Mouse (Mus musculus): ENCODE measurements at regions not wholly inside any gene's neighbourhood (a gene's known extent, or its start where the extent isn't known, plus 50 kb on each side); places are given as distances from the start of the nearest gene placed in this dataset.
"Not testable (repeated sequence)": the region's sequence is repeated elsewhere in the genome, so short reads cannot be mapped to it uniquely, and the experiment has no call there.

DNA sequence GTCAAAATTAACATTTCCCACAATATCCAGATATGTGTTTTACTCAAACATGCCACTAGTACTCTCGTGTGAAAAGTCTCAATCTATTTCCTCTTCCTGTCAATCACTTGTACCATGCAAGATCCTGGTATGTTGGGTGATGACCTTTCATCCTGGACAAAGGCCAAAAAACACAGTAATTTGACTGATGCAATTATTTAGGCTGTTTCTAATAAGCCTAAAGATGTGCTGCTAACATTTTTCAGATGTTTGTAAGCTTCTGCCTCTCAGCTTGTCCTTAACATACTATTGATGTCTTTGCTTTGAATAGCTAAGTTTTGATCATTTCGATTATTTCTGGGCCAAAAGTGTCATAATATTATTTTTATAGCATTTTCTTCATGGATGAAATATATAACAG is 418.4 kb upstream of the Arrdc4 start:
- DNase-seq (ENCODE audit: low spot score) = no peak

DNA sequence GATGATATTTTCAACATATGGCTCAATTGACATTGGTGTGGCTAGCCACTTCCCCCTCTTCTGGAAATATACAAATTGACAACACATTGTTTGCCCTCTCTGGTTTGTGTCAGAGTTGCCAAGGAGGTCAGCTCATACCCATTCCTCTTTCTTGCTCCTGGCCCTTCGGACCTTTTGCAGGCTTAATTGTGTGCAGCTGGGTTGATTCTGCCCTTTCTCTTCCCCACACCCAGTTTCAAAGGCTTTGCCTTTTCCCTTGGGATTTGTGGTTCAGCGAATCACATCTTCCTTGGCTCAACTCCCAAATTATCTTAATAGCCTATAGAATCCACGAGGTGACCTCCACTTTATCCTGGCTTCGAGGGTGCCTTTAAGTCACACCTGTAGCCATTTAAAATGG is 412.9 kb upstream of the Arrdc4 start:
- DNase-seq (ENCODE audit: low spot score) = no peak

DNA sequence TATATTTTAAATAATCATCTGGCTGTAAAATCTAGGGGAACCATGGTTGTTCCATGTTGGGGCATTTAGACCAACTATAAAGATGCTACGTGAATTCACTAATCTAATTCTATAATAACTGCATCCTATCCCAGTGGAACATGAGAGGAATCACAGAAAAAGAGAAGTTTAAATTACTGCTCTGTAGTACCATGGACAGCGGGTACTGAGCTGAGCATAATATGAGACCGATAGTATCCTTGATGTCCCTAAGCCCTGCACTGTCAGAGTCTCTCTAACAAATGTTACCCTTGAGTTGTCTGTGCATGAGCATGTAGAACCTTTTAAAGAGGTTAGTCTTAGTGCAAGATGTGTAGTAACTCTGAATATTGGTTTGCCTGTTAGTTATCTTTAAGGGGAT is 393.3 kb upstream of the Arrdc4 start:
- no peak for DNase-seq (ENCODE audit: low spot score)

GRCm38 (mm10) chr7:69133441-69133840 is 384.4 kb upstream of the Arrdc4 start:
- DNase-seq (ENCODE audit: low spot score) = no peak

DNA sequence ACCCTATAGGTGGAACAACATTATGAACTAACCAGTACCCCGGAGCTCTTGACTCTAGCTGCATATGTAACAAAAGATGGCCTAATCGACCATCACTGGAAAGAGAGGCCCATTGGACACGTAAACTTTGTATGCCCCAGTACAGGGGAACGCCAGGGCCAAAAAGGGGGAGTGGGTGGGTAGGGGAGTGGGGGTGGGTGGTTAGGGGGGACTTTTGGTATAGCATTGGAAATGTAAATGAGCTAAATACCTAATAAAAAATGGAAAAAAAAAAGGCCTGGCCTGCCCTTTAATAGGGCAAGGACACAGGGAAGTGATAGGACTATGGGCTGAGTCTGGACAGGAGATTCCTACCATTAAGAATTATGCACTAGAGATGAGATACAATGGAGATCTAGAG is 352.7 kb upstream of the Arrdc4 start:
- DNase-seq (ENCODE audit: low spot score) = not testable (repeated sequence)

- DNase-seq (ENCODE audit: low spot score) = no peak
These were observed 348.6 kb upstream of the Arrdc4 start for GRCm38 (mm10) chr7:69097587-69098095.

DNA sequence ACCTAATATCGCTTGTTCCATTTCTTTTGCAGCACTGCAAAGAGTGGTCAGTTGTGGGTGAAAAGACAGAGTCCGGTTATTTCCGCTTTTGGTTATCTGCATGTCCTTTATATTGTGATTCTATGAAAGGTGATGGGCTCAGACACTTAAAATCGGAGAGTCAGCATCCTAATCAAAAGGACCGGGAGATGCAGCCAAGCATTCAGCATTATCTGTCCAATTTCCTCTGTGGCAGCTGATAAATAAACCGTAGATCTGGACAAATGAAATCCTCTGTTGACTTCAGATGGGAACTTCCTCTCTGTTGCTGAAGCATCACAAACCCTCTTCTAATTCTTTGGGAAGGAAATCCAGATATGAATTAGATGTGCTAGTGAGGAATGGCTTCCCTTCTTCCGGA is 325.7 kb upstream of the Arrdc4 start:
- no peak for DNase-seq (ENCODE audit: low spot score)

DNA sequence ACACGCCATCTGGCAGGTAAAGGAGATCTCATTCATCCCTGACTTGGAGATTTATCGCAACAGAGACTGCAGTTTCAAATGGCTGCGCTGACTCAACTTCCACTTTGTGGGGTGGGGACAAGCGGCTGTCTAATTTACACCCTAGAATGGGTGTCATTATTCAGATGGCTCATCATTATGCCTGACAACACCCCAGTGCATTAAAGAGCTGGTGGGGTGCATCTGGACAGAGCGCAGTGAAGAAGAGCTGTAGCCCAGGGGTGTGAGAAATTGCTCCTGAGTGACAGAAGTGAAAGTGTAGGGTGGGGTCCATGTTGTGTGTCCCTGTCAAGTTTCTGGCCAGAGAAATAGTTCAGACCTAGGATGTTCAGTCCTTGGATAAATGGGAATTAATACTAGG is 314.0 kb upstream of the Arrdc4 start:
- DNase-seq (ENCODE audit: low spot score) = no peak

DNA sequence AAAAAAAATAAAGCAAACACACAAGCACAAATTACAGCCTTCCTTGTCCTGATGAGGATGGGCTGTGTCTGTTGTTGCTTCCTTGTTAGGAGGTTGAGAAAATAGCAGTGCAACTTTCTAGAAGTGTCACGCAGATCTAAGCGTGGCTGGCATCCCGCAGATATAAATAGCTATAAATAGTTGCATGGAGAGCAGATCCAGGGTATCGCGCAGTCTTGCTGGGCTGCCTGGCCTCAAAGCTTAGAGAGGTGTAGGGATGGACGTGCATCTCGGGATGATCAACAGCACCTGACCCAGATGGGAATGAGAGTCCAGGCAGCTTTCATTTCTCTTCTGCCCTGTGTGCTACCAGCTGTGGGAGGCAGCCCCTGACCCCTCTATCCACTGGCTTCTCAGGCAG is 313.5 kb upstream of the Arrdc4 start:
- no peak for DNase-seq (ENCODE audit: low spot score)

DNA sequence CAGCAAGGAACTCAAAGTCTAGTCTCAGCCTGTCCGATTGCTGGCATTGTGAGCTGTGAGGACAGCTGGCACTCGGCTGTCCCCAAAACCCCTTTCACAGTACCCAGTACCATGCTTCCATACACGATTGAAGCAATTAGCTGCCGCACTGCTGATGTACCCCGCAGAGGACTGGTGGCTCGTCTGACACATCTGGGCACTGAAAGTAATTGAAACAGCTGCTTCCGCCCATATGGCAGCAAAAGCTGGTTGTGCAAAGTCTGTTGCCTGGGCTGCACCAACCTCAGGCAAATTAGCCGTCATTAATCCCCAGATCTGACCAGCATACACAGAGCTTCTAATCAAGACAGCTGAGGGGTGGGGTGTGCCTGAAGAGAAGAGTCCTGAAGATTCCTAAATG is 313.1 kb upstream of the Arrdc4 start:
- no peak for DNase-seq (ENCODE audit: low spot score)

DNA sequence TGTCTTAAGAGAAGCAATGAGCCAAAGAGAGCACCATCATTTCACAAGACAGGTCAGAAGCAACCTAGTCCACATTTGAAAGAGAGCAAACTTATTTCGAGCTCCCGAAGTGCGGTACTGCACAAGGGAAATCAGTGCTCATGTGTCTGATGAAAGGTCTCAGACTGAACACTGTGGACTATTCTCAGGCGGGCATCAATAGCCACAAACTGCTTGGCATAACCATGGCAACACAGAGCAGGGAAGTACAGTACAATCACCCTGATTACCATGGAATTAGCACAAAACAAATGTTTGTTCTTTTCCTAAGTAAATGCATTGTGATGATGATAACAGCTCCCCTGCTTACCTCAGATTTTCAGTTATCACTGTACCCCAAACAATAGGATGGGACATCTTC is 312.2 kb upstream of the Arrdc4 start:
- no peak for DNase-seq (ENCODE audit: low spot score)

DNA sequence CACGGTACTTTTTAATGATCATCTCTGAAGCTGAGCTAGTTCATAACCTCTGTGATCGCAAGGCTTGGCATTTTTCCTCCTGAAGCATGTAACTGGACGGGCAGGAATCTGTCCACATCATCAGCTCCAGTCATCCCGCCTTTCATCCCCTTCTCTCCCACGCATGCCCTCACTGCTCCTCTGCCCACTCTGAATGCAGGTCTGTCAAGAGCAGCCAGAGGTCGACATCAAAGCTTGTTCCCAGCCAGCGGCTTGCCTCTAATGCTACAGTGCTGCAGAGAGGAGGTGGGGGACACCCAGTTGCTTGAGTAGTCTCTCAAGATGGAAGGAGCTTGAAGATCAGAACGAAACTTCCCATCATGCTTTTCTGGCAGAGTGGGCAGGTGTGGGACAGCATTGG is 267.5 kb upstream of the Arrdc4 start:
- DNase-seq (ENCODE audit: low spot score) = no peak

DNA sequence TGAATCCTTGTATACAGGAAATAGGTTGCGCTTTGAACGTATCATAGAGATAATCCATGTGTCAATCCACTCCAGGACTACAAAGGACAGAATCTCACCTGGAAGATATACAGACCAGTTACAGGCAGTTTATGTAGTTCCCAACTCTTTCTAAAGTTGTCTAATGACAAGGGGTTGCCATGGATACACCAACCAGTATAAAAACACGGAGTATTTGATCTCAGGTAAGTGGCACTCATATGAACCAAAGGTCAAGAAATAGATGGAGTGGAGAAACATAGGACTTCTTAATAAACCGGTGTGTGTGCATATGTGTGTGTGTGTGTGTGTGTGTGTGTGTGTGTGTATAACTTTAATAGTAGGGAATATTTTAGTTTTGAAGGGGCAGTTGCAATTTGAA is 266.0 kb upstream of the Arrdc4 start:
- no peak for DNase-seq (ENCODE audit: low spot score)

DNA sequence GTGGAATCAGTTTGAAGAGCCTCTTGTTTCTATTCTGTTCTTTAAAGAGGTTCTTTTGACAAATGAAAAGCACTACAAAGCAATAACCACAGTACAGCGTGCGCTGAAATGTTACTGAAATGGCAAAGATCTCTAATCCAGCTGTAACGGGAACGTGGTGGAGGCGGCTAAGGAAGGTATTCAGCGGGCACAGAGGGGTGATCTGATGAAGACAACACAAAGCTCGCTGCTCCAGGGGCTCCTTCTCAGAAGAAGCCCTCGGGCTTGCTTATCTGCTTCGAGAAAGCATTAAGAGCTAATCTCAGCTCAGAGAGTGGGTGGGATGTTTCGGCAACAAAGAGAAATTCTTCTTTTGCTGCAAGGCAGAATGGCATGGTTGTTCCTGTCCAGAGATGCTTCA is 258.2 kb upstream of the Arrdc4 start:
- DNase-seq (ENCODE audit: low spot score) = no peak

GRCm38 (mm10) chr7:68988061-68988460 is 239.0 kb upstream of the Arrdc4 start:
- no peak for DNase-seq (ENCODE audit: low spot score)

GRCm38 (mm10) chr7:68983937-68984336 is 234.9 kb upstream of the Arrdc4 start:
- no peak for DNase-seq (ENCODE audit: low spot score)

GRCm38 (mm10) chr7:68982914-68983502 is 234.0 kb upstream of the Arrdc4 start:
- DNase-seq (ENCODE audit: low spot score) = no peak

DNA sequence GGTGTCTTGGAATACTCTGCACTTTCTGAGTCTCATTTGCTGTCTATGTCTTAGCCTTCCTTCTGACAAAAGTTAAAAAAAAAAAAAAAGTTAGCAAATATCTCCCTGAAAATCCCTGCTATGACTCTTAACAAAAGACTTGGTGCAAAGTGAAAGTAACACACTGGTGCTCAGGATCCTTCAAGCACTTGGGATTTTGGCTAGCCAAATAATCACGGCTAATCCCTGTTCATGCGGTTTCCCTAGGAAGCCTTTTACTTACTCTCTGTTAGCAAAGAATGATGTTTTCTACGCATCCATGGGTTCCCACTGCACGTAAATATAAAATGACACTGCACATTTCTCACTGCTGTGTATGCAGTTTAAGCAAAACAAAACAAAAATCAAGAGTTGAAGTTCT is 229.5 kb upstream of the Arrdc4 start:
- DNase-seq (ENCODE audit: low spot score) = no peak

GRCm38 (mm10) chr7:68976813-68977752 is 228.0 kb upstream of the Arrdc4 start:
- peak; percentile 41 for DNase-seq (ENCODE audit: low spot score)

GRCm38 (mm10) chr7:68975956-68976355 is 226.9 kb upstream of the Arrdc4 start:
- no peak for DNase-seq (ENCODE audit: low spot score)

DNA sequence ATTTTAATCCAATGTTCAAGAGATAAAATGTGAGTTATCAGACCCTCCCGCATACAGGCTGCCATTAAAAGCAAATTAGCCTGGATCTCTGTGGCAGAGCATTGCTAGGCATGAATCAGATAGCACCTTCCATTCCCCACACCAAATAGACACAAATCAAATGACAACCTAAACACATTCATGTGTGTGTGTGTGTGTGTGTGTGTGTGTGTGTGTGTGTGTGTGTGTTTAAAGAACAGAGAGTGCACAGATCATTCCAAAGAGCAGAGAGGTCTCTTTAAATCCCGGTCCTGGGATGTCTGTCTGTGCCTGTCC is 226.5 kb upstream of the Arrdc4 start:
- no peak for DNase-seq (ENCODE audit: low spot score)

GRCm38 (mm10) chr7:68974761-68975579 is 225.9 kb upstream of the Arrdc4 start:
- no peak for DNase-seq (ENCODE audit: low spot score)

Measured in urinary bladder, postnatal 14 days (tissue).